Mouse (Mus musculus) duodenum, adult 2 months (tissue): ENCODE results near the gene Snapc4. TPM values are rescaled to one million over a fixed set of nuclear protein-coding genes. Genes with fewer than 3 reads are reported as not detected.

Experiments
- polyA plus RNA-seq: library from polyadenylated mRNA; depleted of rRNA; stranded (reverse); fragments of >200 nt; gene quantifications from 2 replicates; pipeline ENCODE4 v1.2.3, GENCODE M21; 2012; ENCODE audit warnings: low replicate concordance; rRNA removed

Snapc4 gene
- polyA plus RNA-seq = 19.9 and 28.1 TPM in 2 replicates

GRCm38 (mm10) chr2:26380131-26380771, at the start of gene Snapc4:
Gene Snapc4, minus strand, starts transcription at chr2:26380653.

DNA sequence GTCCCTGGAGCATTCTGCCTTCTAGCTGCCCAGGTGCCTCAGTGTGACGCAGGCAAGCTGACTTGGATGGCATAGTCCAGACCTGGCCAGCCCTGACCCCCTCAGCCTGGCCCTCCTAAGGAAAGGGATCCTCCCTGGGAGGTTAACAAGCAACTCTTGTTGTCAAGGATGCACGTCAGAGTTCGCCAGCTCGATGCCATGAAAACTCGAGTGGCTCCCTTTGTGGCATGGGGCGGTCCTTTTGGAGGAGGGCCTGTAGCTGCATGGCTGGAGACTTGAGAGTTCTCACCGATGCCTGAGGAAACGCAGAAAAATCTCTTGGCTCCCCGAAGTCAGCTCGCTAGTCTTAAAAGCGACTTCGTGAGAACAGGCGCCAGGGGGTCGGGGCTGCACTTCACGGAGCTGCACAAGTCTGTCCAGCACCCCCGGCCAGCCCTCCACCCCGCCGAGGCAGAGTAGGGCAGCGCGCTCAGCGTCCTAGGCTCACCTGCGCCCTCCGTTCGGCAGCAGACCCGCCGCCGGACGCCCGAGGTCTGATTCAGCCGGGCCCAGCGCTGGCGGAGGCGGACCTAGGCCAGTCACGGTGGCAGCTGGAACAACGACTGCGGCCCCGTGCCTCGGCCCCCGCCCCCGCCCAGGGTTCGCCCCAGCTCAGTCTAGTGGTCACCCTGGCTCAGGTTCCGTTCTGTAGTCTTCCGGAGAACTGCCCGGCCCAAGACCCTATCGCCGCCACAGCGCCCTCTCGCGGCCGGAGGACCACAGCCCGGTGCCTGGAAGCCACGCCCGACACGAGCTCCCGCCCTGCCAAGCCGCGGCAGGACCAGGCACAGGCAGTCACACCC, 28.3 kb upstream of the Snapc4 start, which contains the start of gene Inpp5e:
Gene Inpp5e, minus strand, starts transcription at position 689 of the 842 bp plus-strand sequence.

DNA sequence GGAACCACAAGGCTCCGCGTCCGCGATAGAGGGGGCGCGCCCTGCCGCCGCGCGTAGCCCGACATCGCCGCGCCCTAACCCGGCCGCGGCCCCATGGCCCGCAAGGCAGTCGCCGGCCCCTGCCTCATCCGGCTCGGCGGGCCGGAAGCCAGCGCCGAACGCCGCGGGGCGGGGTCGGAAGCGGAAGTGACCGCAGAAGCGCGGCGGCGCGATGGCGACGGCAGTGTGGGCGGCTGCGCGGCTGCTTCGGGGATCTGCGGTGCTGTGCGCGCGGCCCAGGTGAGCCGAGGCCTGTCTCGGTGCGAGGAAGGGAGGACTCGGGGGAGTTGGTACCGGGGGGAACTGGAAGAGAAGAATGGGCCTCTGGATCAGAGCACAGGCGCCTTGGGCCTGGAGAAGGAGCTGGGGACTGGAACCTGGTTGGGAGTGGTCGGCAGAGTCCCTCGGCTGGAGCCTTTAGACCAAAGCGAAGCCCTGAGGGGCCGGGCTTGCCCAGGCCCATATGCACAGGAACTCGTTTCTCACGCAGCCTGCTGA, 8.8 kb upstream of the Snapc4 start, which contains the start of the genes Entr1 and Pmpca:
Gene Entr1, minus strand, starts transcription at position 163 of the 537 bp plus-strand sequence.
Gene Pmpca, plus strand, starts transcription at position 186 of the 537 bp plus-strand sequence.

GRCm38 (mm10) chr2:26360772-26361171, 19.7 kb downstream of the Snapc4 start, which contains the start of gene Card9:
Gene Card9, minus strand, starts transcription at chr2:26360918.

DNA sequence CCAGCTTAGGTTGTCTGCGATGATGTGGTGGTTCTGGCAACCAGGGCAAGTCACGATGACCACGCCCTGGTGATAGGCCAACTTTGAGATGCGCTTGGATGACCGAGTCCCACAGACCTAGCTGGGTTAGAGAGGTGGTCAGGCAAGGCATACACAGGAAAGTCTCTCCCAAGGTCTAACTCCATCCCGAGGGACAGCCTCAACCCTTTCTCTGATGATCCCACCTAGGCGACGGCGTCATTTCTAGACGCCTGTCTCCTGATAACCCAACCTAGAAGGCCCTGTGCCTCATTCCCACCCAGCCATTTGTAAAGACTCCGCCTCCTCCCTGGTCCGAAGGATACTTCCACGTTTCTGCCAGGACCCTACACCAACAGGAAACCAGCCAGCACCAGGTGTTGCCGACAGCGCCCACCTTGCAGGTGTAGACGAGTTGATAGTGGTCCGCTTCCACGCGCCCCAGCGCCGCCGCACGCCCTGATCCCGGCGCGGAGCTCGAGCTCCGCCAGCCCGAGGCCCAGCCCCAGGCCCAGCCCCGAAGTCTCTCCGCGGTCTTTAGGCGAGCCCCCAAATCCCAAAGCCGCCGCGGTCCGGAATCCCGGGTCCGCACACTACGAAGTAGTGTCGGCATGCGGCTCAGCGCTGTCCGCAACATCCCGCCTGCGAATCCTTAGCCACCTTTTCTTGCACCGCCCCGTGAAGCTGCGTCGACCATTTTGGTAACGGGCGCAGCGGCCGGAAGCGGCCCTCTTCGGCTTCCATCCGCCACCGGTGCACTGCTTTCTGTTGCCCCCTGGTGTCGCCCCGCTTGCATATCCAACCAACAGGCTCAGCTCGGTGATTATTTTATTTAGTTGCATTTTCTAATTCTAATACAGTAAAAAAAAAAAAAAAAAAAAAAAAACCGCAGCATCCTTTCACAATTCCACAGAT, 28.8 kb downstream of the Snapc4 start, which contains the start of gene Dnlz:
Gene Dnlz, minus strand, starts transcription at position 753 of the 933 bp plus-strand sequence.

DNA sequence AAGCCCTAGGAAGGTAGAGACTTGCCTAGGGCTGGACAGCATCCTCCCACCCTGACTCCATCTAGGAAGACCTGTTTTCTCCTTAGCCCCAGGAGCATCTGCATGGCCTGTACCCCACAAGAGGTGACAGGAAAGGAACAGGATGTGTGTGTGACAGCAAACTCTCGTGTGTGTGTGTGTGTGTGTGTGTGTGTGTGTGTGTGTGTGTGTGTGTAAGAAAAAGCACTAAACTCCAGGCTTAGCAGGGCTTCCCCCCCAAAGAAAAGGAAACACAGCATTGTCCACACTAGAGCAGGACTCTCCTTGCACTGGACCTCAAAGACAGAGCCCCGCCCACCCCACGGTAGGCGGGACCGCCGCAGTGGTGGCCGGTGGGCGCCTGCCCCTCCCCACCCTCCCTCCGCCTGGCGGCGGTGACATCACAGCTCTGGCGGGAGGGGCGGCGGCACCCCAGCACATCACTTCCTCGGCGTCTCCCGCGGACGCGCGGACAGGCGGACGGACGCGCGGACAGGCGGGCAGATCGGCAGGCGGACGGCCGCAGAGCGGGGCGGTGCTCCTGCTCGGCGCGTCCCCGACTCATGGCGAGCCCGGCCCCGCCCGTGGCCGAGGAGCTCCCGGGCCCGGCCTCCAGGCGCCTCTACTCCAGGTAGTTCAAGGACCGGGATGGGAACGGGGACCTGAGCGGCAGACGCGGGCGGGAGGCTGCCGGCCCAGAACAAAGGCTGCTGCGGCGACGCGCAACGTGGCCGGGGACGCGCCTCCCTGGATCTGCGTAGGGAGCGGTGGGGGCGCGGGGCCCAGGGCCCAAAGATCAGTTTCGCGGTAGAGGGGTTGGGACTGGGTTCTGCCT, 65.2 kb downstream of the Snapc4 start, which contains the start of gene Gpsm1:
Gene Gpsm1, plus strand, starts transcription at position 444 of the 853 bp plus-strand sequence.

Other genes with a start within 250 kb of the Snapc4 start
- 0.05 TPM in 1 of 2 replicates, not detected in the other for gene Lhx3, start 172.4 kb downstream of the Snapc4 start, polyA plus RNA-seq
- gene Qsox2, start 143.1 kb downstream of the Snapc4 start, polyA plus RNA-seq = 8.1 and 9.7 TPM in 2 replicates
- 0.17 and 0.49 TPM in 2 replicates for gene Ccdc187, start 86.1 kb downstream of the Snapc4 start, polyA plus RNA-seq
- gene Gpsm1, start 65.1 kb downstream of the Snapc4 start, polyA plus RNA-seq = 8.5 and 9.0 TPM in 2 replicates
- 20.7 and 26.3 TPM in 2 replicates for gene Dnlz, start 28.5 kb downstream of the Snapc4 start, polyA plus RNA-seq
- gene Card9, start 19.7 kb downstream of the Snapc4 start, polyA plus RNA-seq = 2.8 and 3.7 TPM in 2 replicates
- 46.8 and 50.7 TPM in 2 replicates for gene Entr1, start 8.7 kb upstream of the Snapc4 start, polyA plus RNA-seq
- 11.9 and 37.6 TPM in 2 replicates for gene Pmpca, start 8.7 kb upstream of the Snapc4 start, polyA plus RNA-seq
- 11.2 and 15.5 TPM in 2 replicates for gene Inpp5e, start 28.6 kb upstream of the Snapc4 start, polyA plus RNA-seq
- gene Sec16a, start 64.6 kb upstream of the Snapc4 start, polyA plus RNA-seq = 53.8 and 75.0 TPM in 2 replicates
- gene Notch1, start 136.0 kb upstream of the Snapc4 start, polyA plus RNA-seq = 10.2 and 14.7 TPM in 2 replicates
- 110 and 122 TPM in 2 replicates for gene Egfl7, start 199.4 kb upstream of the Snapc4 start, polyA plus RNA-seq
- not detected in 2 replicates for gene Gm20532, start 206.0 kb upstream of the Snapc4 start, polyA plus RNA-seq
- 242 and 435 TPM in 2 replicates for gene Agpat2, start 223.8 kb upstream of the Snapc4 start, polyA plus RNA-seq
- 5.5 and 9.1 TPM in 2 replicates for gene Fam69b, start 247.8 kb upstream of the Snapc4 start, polyA plus RNA-seq